Mouse (Mus musculus) embryo, embryonic 9.5 days (tissue): Measurements from ENCODE around the gene Il1r2.

Experiments
- DNase-seq: peaks from one replicate; pipeline ENCODE4 v3.0.0-alpha.2; 2017; ENCODE audit errors: extremely low spot score

Il1r2 gene

GRCm38 (mm10) chr1:40073779-40074178 is at the start of gene Il1r2:
Il1r2 (plus strand) TSS chr1:40074079.
- DNase-seq = no peak

DNA sequence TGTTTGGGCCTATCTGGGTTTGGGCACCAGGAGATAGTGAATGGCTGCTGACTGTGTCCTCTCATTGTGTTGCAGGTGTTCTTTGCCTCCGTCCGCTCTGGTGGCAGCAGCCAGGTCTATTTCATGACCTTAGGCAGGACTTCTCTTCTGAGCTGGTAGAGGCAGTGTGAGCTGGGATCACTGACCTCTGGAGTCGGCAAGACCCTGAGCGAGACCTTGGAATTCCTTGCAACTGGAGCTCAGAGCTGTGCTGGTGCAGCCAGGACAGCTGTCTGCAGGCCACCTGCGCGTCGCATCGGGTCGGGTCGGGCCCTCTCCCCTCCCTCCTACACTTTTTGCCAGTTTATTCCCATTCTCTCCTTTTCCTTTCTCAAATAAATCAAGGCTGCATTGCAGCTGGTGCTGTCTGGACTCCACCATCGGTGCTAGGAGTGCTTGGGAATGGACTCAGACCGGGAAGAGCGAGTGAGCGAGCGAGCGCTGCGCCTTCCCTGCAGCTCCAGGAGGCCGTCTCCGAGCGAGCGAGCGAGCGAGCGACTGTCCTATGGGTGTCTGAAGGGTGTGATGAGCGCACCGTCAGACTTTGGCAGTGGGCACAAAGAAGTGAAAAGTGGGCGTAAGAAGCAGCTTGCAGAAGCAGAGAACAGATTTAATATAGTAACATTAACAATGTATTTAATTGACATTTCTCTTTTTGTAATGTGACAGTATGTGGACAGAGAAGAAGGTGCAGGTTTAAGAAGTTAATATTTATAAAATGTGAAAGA is 49.1 kb upstream of the Il1r2 start:
- DNase-seq = no peak

GRCm38 (mm10) chr1:40025416-40025815 is 48.5 kb upstream of the Il1r2 start:
- DNase-seq = no peak

DNA sequence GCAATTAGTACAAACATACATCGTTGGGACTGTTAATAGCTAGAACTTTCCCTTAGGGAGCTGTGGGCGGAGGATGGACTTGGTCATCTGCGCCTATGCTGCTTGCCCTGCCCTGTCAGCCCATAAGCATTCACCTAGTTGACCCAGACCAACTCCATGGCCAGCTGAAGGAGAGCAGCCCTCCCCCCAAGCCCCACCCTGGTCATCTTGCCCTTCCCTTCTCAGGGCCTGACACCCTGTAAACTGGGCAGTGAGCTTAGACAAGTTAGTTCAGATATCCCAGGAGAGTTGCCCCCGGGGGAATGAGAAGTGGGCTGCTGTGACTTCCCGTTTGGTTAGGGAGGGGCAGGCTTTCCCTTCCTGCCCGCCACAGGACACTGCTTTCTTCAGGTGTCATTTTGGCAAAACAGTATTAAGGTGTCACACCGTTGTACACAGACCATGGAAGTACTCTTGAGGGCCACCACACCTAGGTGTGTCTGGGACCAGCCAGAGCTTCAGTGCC is 46.7 kb upstream of the Il1r2 start:
- no peak for DNase-seq

GRCm38 (mm10) chr1:40028207-40028998 is 45.5 kb upstream of the Il1r2 start:
- no peak for DNase-seq

- no peak for DNase-seq
Measured at GRCm38 (mm10) chr1:40029597-40029996, 44.3 kb upstream of the Il1r2 start.

GRCm38 (mm10) chr1:40030287-40030975 is 43.4 kb upstream of the Il1r2 start:
- no peak for DNase-seq

DNA sequence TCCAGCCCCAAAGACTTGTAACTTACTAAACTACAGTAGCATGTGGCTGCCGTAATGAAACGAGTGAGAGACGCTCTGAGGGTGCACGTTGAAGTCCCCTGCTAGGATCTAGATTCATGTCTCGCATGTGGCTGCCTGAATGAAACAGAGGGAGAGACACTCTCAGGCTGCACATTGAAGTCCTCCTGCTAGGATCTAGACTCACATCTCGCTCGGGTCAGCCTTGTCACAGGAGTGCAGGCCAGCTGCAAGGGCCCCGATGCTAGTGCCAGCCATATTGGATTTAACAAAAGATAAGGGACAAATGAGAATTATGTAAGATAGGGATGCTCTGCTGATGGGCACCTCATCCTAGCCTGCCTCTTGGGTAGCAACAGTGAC is 42.9 kb upstream of the Il1r2 start:
- no peak for DNase-seq

DNA sequence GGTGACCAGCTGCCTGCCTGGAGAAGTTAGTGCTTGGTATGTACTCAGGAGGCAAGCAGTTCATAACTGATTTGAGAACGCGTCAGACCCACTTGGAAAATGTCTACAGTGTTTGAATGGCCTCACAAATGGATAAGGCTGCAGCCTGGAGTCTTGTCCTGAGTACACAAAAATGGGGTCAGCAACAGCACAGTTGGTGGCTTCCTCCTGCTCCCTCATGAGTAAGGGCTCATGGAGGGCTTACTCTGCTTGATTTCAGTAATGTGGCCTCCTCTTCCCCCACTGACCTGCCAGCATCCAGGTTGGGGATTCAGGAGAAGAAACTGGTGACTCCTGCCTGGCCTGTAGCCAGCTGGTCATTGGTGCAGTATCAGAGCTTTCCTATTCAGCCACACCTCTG is 42.3 kb upstream of the Il1r2 start:
- DNase-seq = no peak

DNA sequence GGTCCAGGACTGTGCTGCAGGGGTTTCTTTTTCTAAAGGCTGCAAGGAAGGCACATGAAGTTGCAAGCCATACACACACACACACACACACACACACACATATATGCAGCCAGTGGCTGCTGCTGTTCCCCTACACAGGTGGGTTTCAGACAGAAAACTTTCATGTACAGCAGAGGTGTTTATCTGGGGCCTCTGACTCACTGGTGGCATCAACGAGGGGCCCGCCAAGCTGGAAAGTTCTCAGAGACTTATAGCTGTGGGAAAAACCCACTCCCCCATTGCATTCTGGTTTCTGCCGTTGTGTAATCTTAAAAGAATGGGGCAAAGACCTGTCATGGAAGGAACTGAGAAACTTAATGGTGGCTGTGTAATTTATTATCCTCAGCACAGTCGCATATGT is 40.6 kb upstream of the Il1r2 start:
- DNase-seq = no peak

DNA sequence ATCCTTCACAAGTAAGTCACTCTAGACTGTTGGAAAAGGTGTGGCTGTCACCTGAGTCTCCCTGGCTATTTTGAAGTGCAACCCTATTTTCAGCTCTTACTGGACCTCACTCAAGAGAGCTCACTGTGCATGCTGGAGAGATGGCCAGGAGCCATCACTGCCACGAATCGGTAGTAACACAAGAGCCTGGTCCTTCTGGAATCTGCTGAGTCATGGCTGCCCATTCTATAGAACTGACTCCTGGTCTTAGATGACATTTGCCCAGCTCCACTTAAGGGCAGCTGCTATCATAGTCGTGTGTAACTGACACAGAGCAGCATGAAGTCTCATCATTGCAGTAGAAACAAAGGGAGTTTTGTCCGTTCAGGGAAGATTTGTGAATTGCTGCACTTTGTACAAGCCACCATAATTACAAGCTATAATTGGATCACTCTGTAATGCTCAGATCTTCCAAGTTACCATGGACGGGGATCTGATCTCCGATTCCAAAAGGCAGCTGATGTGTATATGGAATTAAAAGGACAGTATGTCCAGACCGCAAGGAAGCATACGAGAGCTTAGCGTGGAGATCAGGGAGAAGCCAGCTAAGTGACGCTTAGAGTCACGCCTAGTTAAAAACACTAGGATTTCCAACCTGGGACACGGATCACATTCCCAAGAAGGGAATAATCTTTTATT is 40.0 kb upstream of the Il1r2 start:
- no peak for DNase-seq

- no peak for DNase-seq
Measured at GRCm38 (mm10) chr1:40037831-40038230, 36.0 kb upstream of the Il1r2 start.

GRCm38 (mm10) chr1:40045686-40046085 is 28.2 kb upstream of the Il1r2 start:
- no peak for DNase-seq

DNA sequence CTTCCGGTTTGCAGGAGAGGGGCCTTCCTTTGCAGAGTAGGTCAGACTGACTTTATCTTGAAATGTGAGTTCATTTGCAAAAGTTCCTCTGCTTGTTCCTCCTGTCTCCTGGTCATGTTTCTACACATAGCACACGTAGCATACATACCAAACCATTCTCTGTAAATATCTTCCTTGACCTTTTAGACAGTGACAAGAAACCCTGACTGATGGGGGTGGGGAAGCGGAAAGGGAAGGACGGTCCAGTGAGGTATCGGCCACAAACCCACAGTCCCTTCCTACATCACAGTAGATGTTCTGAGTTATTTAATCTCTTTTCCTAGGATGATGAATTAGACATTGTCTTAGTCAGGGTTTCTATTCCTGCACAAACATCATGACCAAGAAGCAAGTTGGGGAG is 27.3 kb upstream of the Il1r2 start:
- no peak for DNase-seq

DNA sequence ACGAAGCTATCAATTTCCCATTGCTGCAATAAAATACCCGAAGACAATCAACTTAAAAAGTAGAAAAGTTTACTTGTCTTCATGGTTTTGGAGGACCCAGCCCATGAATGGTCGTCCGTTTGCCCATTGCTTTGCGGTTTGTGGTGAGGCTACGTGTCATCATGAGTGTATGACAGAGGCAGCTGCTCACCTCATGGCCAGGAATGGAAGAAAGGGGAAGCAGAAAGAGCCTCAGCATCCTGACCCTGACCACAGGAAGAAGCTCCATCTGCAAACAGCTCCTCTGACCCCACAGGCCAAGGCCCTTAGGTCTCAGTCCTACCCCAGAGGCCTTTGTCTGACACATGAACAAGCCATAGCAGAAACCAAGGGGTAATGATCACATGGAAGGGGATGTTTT is 22.7 kb upstream of the Il1r2 start:
- no peak for DNase-seq

DNA sequence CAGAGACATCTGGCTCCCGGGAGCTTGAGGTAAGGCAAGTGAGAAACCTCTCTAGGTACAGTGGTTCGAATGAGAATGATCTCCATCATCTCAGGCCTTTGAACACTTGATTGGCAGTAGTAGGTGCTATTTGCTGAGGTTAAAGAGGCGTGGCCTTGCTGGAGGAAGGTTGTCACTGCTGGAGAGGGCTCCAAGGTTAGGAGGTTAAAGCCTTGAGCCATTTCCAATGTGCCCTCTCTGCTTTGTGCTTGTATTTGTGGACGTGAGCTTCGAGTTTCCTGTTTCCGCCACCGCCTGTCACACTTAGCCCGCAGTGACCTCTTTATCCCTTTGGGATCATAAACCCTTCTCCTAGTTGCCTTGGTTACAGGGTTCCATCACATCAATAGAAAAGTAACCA is 21.7 kb upstream of the Il1r2 start:
- DNase-seq = no peak

- no peak for DNase-seq
Measured at GRCm38 (mm10) chr1:40053071-40053470, 20.8 kb upstream of the Il1r2 start.

DNA sequence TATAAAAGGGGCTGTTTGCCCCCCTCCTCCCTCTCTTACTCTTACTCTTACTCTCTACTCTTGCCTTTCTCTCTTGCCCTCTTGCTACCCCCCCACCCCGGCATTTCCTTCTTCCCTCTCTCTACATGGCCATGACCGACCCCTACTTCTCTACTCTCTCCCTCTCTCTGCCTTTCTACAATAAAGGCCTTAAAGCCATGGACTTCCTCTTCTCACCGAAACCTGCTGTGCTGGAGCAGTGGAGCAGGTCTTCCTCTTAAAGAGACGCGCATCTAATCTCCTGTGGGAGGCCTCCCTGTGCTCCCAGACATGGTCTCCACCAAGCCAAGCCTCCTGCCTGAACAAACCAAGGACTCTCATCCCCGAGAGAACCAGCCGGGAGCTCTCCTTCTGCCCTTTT is 18.8 kb upstream of the Il1r2 start:
- no peak for DNase-seq

DNA sequence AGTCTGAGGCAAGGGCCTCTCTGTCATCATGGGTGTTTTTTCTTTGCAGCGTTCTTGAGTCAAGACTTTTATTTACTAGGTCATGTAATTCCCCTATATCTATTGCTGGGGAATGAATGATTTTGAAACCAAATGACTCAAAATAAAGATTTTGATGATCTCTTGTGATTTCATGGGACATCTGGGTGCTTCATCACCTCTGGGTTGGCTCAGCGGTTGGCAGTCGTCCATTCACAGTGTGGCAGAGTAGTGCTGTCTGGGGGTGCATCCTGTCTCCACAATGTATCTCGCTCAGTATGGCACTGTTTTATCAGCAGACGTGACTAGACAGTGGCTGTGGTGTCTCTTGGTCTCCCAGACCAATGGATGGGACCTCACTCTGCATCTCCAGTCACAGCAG is 17.9 kb upstream of the Il1r2 start:
- DNase-seq = no peak

DNA sequence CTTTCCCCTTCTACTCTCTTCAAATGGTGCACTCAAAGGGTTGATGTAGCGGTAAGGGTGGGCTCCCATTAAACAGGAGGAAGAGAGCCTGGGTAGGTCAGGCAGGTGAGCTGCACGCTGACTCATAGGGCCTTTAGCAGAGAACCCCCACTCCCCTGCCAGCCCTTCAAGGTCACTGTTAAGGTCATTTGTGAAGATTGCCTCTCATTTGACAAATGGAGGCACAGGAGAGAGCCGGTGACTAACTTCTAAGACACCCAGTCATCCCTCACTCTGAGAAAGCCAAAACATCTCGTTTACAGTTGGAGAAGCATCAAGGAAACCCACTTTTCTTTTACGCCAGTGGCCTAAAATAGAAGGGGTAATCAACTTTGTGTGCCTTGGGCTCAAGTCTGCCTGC is 16.5 kb upstream of the Il1r2 start:
- DNase-seq = no peak

GRCm38 (mm10) chr1:40058013-40058412 is 15.9 kb upstream of the Il1r2 start:
- no peak for DNase-seq
